Mouse (Mus musculus) CD8-positive naive resting alpha-beta T cell, adult 2 months (primary cell): ENCODE measurements around the gene 1700012A03Rik.

ENCODE experiments used
- DNase-seq, 2 experiments: peaks; one replicate each; pipeline ENCODE4 v3.0.0; 2022; ENCODE audit warnings: low read depth in 2 of 2, low spot score in 2 of 2

1700012A03Rik gene

GRCm38 (mm10) chr6:32072161-32072560 lies 22.1 kb downstream of the 1700012A03Rik start:
- DNase-seq = no peak

- DNase-seq = no peak
Measured at GRCm38 (mm10) chr6:32093312-32093711, 43.3 kb downstream of the 1700012A03Rik start.

- no peak for DNase-seq
Measured at GRCm38 (mm10) chr6:32105547-32106275, 55.7 kb downstream of the 1700012A03Rik start.
